Comparison of ENCODE assay signal across 7 mouse cellular contexts in the genomic region with DNA sequence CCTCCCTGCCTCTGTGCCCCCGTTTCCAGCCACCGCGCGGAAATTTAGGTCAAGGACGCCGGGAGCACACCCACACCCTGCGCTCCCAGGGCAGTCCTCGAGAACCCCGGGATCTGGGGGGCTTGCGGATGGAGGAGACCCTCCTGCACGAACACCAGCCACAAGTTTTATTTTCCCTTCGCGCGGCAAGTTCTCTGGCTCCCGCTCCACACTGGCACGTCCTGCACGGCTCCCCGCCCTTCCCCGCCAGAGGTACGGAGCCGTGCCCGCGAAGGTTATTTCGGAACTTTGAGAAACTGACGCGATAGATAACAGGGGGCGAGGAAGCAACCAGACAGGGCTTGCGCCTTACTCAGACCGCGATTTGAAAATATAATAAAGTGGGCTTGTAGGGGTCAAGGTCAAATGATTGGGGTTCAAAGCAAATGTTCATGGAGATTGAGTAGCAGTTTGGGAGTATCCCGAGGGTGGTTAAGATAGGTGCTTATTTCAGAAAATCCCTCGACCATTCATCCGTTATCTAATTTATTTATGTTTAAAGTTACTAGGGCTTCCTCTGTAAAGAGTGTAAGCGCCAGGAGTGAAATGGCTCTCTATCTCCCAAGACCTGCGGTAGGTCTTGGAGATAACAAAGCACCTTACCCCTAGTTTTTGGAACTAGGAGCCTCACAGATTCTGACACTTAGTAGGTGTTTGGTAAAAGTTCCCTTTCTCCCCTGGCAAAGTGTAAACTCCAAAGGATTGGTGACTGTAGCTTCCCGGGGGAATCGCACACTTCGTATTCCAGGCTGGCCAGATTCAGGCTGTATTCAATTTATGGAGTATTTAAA. TPM values are rescaled to one million over a fixed set of nuclear protein-coding genes. Genes with fewer than 3 reads are reported as not detected.
A peak's percentile ranks its signal among the peaks of the same experiment; 100 is the strongest.
DNase-seq lines count a peak whose midpoint lies in the region; ATAC-seq lines count a peak whose summit lies in the region.

No protein-coding gene starts in this region.

- DNase-seq in urinary bladder, postnatal 14 days (ENCODE audit: low spot score): peak; percentile 41
- DNase-seq in urinary bladder, adult 2 months (ENCODE audit: low spot score): no peak
- peak; percentile 63 for DNase-seq in liver, embryonic 13.5 days
- no peak for DNase-seq in right cerebral cortex, postnatal 36 days (ENCODE audit: low spot score in 2 of 2)

- H3K4me3 ChIP-seq in heart, embryonic 16.5 days (ENCODE audit: low read length): peak overlapping the region; percentile 80
- peak overlapping the region; percentile 95 for H3K4me3 ChIP-seq in liver, embryonic 13.5 days (replicated peaks)

- H3K27me3 ChIP-seq in heart, embryonic 16.5 days (ENCODE audit: control insufficient read depth, insufficient read depth, low read length): no peaks in the 10 kb centered on the region
- no peaks in the 10 kb centered on the region for H3K27me3 ChIP-seq in liver, embryonic 13.5 days

- H3K9me3 ChIP-seq in heart, embryonic 16.5 days (replicated peaks; ENCODE audit: control insufficient read depth, low read length): no peaks in the 10 kb centered on the region
- no peaks in the 10 kb centered on the region for H3K9me3 ChIP-seq in liver, embryonic 13.5 days (replicated peaks)

- H3K9ac ChIP-seq in heart, embryonic 16.5 days (ENCODE audit: low read length): peak overlapping the region; percentile 97
- H3K9ac ChIP-seq in liver, embryonic 13.5 days: peak overlapping the region; percentile 96

- H3K36me3 ChIP-seq in heart, embryonic 16.5 days (ENCODE audit: control insufficient read depth, insufficient read depth): no peaks in the 10 kb centered on the region
- H3K36me3 ChIP-seq in liver, embryonic 13.5 days: no peaks in the 10 kb centered on the region

- 4% methylated on average over 38 of the region's 38 CpGs for WGBS in heart, embryonic 16.5 days
- 6% methylated on average over 38 of the region's 38 CpGs for WGBS in liver, embryonic 13.5 days (ENCODE audit: insufficient replicate concordance)

- H3K4me1 ChIP-seq in heart, embryonic 16.5 days (ENCODE audit: control insufficient read depth, insufficient read depth, low read length): peaks cover 20% of the 10 kb centered on the region
- peaks cover 59% of the 10 kb centered on the region for H3K4me1 ChIP-seq in liver, embryonic 13.5 days (replicated peaks)

- H3K4me2 ChIP-seq in heart, embryonic 16.5 days (ENCODE audit: low read depth, low read length): peak overlapping the region; percentile 81
- peak overlapping the region; percentile 99 for H3K4me2 ChIP-seq in liver, embryonic 13.5 days

- peak; percentile 45 for ATAC-seq in common myeloid progenitor, adult 5-6 weeks (replicated peaks; ENCODE audit: low read depth, poor library complexity, severe bottlenecking)
- ATAC-seq in heart, embryonic 16.5 days (replicated peaks; ENCODE audit: extremely low read depth, insufficient read depth, low FRiP score): peak; percentile 29
- ATAC-seq in liver, embryonic 13.5 days (ENCODE audit: low read depth): peak; percentile 66
- ATAC-seq in neutrophil, adult 5-6 weeks (ENCODE audit: extremely low read depth, insufficient number of reproducible peaks, low FRiP score, poor library complexity, severe bottlenecking): 0 out of 2 replicates have a peak, but pooled peaks have one; percentile 3

- H3K27ac ChIP-seq in heart, embryonic 16.5 days (ENCODE audit: low read length): peak overlapping the region; percentile 98
- H3K27ac ChIP-seq in liver, embryonic 13.5 days: peak overlapping the region; percentile 90

RNA-seq across cellular contexts. Expression of a gene that starts 0.7 kb away (rescaled TPM):
- 44.7 and 47.1 TPM in 2 replicates for polyA plus RNA-seq in urinary bladder, adult 2 months (2012; rRNA removed)
- 151 and 179 TPM in 2 replicates for total RNA-seq in common myeloid progenitor, adult 5-6 weeks (2017)
- 20.3 and 20.6 TPM in 2 replicates for polyA plus RNA-seq in heart, embryonic 16.5 days (2015; fragmentation: Nextera tagmentation; extraction: Ambion mirVana)
- polyA plus RNA-seq in liver, embryonic 13.5 days (2015; fragmentation: Nextera tagmentation; extraction: Ambion mirVana): 3.9 TPM in 2 replicates
- total RNA-seq in neutrophil, adult 5-6 weeks (2017): 46.2 and 97.9 TPM in 2 replicates

Comparison
In these comparisons a context has a peak if more than half of its experiments do, and no peak if none do; other contexts are left out.
1. DNase-seq: peak in urinary bladder, postnatal 14 days (single experiment) and liver, embryonic 13.5 days (single experiment); none in urinary bladder, adult 2 months (single experiment) and right cerebral cortex, postnatal 36 days (0 of 2).
2. ATAC-seq: peak in every context shown above with its lines; median percentile 66 in liver, embryonic 13.5 days; 45 in common myeloid progenitor, adult 5-6 weeks; 29 in heart, embryonic 16.5 days; 3 in neutrophil, adult 5-6 weeks.